Mouse (Mus musculus) v-Abl transformed pro-B cells (cell line): ENCODE measurements at regions not wholly inside any gene's neighbourhood (a gene's known extent, or its start where the extent isn't known, plus 50 kb on each side); places are given as distances from the start of the nearest gene placed in this dataset.
"Not testable (repeated sequence)": the region's sequence is repeated elsewhere in the genome, so short reads cannot be mapped to it uniquely, and the experiment has no call there.

Experiments
- in situ Hi-C, 2 experiments: fragments of 400-800 bp; cut with MboI; formaldehyde crosslinking; loops; one replicate each; pipeline ENCODE4 v1.15.1; 2025; ENCODE audit not compliant: unreplicated experiment in 2 of 2

DNA sequence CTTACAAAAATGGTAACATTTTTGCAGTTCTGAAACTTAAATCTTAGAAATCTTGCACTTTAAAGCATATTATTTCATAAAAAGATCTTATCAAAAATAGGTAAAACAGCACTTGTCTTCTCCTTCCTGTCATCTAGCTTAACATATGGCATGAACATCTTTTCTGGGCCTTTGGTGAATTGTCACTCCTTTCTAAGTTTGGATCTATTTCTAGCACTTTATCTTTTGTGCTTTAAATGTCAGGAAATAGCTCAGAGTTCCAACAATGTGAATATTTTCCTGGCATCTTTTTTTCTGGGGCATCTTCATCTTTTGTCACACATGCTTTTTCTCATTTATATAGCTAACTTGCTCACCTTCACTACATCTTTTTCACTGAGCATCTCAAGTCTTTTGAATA lies 527.4 kb upstream of the Gm5150 start:
- in situ Hi-C loops = no loop called here

DNA sequence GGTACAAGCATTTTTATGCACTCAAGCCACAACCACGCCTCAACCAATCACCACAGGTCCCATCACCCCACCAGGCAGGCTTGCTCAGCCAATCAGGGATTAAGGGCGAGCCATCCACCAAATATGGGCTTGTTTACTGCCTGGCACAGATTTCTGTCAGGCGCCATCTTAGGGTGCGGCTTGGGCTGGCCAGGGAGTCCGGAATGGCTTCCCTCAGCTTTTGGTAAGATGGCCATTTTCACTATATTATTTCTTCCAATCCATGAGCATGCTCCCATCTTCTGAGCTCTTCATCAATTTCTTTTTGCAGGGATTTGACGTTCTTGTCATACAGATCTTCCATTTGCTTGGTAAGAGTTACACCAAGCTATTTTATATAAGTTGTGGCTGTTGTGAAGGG lies 521.3 kb upstream of the Gm5150 start:
- in situ Hi-C loops = not testable (repeated sequence)

DNA sequence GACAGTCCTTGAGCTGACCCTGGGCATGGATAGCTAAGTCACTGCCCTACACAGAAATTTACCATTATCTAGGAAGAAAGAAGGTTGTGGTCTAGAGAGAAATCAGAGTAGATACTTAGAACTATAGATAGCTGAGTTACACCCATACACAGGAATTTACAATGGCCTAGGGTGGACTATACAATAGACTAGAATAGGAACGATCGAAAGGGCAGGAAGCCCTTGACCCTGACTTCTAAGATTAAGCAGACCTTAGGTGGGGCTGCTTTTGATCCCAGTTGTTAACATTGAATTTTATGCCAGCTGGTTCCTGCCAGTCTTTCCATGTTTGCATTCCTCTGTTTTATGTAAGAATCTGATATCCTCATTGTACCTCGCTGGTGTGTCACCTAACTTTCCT lies 482.2 kb upstream of the Gm5150 start:
- in situ Hi-C loops = not testable (repeated sequence)

DNA sequence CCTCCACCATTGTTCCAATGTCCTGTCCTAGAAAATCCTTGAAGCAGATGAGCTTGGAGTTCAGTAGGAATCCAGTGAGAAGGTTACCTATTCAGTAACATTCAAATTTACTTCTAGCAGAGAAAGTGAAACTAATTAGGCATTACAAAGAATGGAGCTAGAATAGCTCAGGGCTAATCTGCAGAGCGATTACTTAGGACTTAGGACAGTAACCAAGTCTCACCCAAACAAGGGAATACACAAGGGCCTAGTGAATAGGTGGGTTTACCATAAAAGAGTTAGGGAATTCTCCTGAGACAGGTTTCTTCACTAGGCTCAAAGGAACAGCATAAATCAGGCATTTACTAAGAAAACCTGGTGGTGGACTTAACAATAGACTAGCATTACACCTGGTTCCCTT lies 476.5 kb upstream of the Gm5150 start:
- in situ Hi-C loops = no loop called here

DNA sequence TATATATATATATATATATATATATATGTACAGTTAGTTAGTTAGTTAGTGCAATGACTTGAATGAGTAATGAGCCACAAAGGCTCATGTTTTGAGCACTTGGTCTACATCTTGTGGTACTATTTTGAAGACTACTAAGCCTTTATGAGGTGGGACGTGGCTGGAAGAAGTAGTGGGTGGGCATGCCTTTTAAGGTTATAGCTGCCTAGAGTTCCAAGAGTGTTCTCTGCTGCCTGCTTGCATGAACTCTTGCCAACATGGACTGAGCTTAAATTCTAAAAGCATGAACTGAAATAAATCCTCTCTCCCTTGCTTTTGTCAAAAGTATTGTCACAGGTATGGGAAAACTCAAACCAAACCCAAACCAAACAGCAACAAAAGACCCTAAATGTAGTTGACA lies 465.1 kb upstream of the Gm5150 start:
- in situ Hi-C loops = loop anchor here in 1 of 2 experiments (10.0 kb wide), 1 partner anchor 1353 kb away; no protein-coding TSS in a partner anchor

DNA sequence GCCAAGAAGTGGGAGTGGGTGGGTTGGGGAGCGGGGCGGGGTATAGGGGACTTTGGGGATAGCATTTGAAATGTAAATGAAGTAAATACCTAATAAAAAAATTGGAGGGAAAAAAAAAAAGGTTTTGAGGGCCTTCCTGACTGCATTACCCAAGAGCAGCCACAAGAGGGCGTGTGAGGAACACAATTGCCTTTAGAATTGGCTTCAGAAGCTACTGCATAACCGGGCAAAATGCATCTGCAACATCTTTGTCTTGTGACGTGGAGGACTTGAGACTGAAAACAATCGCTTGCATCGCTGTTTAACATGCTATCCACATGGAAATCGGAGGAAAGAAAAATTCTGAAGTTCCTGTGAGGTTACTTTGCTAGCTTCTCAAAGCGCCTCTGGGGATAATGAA lies 460.2 kb upstream of the Gm5150 start:
- in situ Hi-C loops = loop anchor here in 1 of 2 experiments (10.0 kb wide), 1 partner anchor 1358 kb away; no protein-coding TSS in a partner anchor

DNA sequence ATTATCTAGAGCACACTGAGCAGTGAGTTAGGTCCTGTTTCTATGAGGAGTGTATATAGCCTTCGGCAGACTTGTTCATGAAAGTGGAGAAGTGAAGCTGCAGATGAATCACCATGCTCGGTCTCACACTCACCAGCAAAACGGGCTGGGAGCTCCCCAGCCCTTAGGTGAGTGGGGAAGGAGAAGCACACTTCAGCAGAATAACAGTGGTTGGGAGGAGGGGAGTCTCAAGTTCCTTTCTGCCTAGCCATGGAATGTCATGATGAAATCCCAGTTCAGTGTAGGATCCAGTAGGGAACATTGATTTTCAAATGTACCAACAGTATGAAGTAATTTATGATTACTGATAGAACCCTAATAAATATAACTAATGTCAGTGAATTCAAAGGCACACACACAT lies 459.1 kb upstream of the Gm5150 start:
- in situ Hi-C loops = loop anchor here in 1 of 2 experiments (10.0 kb wide), 1 partner anchor 1359 kb away; no protein-coding TSS in a partner anchor

DNA sequence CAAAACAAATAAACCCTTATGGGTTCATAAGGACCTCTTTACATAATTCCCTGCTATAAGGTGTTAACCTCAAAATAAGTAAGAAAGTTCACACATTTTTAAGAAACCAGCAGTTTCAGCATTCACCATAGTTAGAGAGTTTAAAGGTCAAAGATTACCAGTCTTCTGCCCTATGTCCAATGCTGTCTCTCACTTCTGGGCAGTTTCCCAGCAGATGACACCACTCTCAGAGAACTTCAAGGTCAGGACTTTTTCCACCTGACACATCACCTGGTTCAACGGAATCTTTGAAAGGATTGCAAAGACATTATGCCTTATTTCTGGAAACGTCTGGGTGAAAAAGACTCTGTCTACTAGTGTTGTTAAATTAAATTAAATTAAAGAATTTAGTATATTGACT lies 458.1 kb upstream of the Gm5150 start:
- in situ Hi-C loops = loop anchor here in 1 of 2 experiments (10.0 kb wide), 1 partner anchor 1360 kb away; no protein-coding TSS in a partner anchor

DNA sequence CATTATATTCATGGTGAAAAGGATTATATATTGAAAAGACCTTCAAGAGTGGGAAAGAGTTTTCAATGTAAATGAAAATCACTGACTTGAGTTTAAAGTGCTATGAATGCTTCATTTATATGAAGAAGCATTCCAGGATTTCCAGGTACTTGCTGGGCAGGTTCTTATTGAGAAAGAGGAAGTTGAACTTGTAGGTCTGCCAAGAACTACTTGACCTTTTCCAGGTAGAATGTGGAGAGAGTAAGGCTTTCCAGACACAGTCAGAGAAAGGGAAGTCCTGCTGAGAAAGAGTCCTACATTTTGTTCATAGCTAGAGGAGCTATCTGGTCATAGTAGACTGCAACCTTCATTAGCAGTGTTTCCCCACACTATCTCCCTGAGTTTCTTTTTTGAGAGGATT lies 426.8 kb upstream of the Gm5150 start:
- in situ Hi-C loops = no loop called here

DNA sequence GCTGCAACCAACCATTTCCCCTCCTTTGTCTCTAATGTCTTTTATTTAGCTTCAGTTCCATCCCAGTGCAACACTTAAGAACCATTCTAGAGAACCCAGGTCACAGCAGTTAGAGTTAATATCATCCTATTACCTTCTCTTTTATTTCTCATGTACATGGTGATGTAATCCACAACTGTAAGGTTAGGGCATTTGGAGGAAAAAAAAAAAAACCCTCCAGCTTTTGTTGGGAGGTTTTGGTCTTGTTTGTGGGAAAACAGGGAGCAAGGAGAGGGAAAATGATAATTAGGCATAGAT lies 425.5 kb upstream of the Gm5150 start:
- in situ Hi-C loops = no loop called here

DNA sequence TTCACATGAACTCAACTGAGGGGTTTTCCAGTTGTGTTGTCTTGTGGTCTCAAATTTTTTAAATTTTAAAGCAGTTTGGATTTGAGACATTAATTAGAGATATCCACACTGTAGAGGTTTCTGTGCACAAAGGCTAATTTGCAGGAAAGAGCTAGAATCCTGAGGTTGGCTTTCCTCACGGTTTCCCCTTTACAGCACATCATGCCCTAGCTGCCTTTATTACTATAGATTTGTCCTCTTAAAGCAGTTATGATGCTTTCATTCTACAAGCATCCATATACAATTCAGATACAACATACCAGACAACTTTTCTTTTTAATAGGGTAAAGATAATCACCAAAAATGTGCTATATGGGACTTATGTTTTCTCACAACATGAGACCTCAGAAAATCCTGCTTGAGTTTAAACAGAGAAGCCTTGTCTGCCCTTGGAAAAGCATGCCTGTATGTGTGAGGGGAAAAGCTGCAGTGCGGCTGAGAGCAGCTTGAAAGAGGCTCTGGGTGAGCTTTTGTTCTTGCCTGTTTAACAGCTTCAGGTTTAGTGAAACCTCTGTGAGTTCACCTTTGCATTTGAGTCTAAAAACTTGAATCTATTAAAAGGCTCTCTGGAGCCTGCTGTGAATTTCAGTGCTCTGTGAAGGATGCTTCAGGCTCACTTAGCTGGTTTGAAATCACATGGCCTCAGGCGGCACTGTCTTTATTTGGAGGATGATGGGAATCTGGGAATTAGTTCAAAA lies 425.0 kb upstream of the Gm5150 start:
- in situ Hi-C loops = no loop called here
